Mouse (Mus musculus): Measurements from ENCODE around the gene Hic1. TPM values are rescaled to one million over a fixed set of nuclear protein-coding genes. Genes with fewer than 3 reads are reported as not detected.
A peak's percentile ranks its signal among the peaks of the same experiment; 100 is the strongest.
"Not testable (repeated sequence)": the region's sequence is repeated elsewhere in the genome, so short reads cannot be mapped to it uniquely, and the experiment has no call there.

Gene Hic1
- polyA plus RNA-seq, 1 experiment from 2014 or later, result 3.2 TPM

GRCm38 (mm10) chr11:75190371-75190724, 21.0 kb upstream of the Hic1 start:
- H3K4me3 ChIP-seq (ENCODE audit: low read depth, low read length), result peak overlapping the region; percentile 84
- peak overlapping the region; percentile 69; the same call in 1 of the 2 replicates for H3K27ac ChIP-seq (ENCODE audit: low read depth, low read length)
- DNase-seq (ENCODE audit: low spot score) (peak; percentile 84), ATAC-seq (replicated peaks; ENCODE audit: low FRiP score) (peak; percentile 80)
- H3K27me3 ChIP-seq (replicated peaks; ENCODE audit: control insufficient read depth, insufficient read depth, low read length), result peaks cover 26% of the 10 kb centered on the region
- WGBS, result 0% methylated on average over 24 of the region's 24 CpGs
- peak overlapping the region; percentile 89 for H3K4me2 ChIP-seq
- H3K36me3 ChIP-seq (ENCODE audit: control insufficient read depth, insufficient read depth, low read length), result no peaks in the 10 kb centered on the region
- no peaks in the 10 kb centered on the region for H3K9me3 ChIP-seq (ENCODE audit: control insufficient read depth, low read length)
- H3K4me1 ChIP-seq (replicated peaks; ENCODE audit: control insufficient read depth, insufficient read depth, low read length), result peaks cover 36% of the 10 kb centered on the region
- peak overlapping the region; percentile 82 for H3K9ac ChIP-seq (ENCODE audit: low read depth, low read length)

DNA sequence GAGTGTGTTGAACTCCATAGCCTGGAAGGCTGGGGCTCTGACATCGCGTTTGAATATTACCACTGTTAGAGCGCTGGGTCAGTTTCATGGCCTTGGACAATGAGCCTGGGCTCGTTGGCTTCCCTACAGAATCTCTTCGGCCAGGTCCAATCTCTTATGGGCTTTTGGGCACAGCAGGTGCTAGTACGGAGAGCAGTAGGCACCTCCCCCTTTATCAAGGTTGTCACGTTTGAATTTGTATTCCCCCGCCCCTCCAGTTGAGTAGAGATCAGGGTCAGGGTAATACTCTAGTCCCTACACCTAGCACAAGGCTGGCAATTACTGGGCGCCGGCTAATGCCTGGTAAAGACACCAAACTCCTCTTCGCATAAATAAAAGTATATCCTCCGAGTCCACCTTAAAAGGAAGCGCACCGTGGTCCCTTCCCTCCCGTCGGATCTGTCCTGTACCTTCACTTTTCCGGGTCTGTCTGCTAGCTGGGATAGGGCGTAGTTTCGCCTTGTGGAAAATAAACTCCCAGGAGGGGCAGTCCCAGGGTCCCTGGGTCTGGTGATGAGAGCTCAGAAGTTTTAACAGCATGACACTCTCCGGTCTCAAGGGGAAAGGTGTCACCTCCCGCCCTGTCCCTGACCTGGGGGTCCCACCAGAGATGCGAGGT, 20.5 kb upstream of the Hic1 start:
- WGBS, result 1% methylated on average over 22 of the region's 22 CpGs
- Histone ChIP-seq H3K9me3 (ENCODE audit: control insufficient read depth, low read length) (no peaks in the 10 kb centered on the region), H3K27me3 (replicated peaks; ENCODE audit: control insufficient read depth, insufficient read depth, low read length) (peaks cover 21% of the 10 kb centered on the region), H3K36me3 (ENCODE audit: control insufficient read depth, insufficient read depth, low read length) (no peaks in the 10 kb centered on the region), H3K4me2 (peak overlapping the region; percentile 89), H3K4me3 (ENCODE audit: low read depth, low read length) (peak overlapping the region; percentile 84), H3K4me1 (replicated peaks; ENCODE audit: control insufficient read depth, insufficient read depth, low read length) (peaks cover 31% of the 10 kb centered on the region), H3K27ac (ENCODE audit: low read depth, low read length) (peak overlapping the region; percentile 69; the same call in 1 of the 2 replicates), H3K9ac (ENCODE audit: low read depth, low read length) (peak overlapping the region; percentile 82)
- DNase-seq (ENCODE audit: low spot score) (no peak), ATAC-seq (replicated peaks; ENCODE audit: low FRiP score) (peak; percentile 84)

GRCm38 (mm10) chr11:75184986-75185385, 15.7 kb upstream of the Hic1 start:
- H3K27ac ChIP-seq (ENCODE audit: low read depth, low read length), result no peak overlapping the region
- H3K9ac ChIP-seq (ENCODE audit: low read depth, low read length), result no peak overlapping the region
- H3K9me3 ChIP-seq (ENCODE audit: control insufficient read depth, low read length), result no peaks in the 10 kb centered on the region
- 84% methylated on average over 2 of the region's 2 CpGs for WGBS
- peaks cover 32% of the 10 kb centered on the region for H3K36me3 ChIP-seq (ENCODE audit: control insufficient read depth, insufficient read depth, low read length)
- no peaks in the 10 kb centered on the region for H3K27me3 ChIP-seq (replicated peaks; ENCODE audit: control insufficient read depth, insufficient read depth, low read length)
- no peak for ATAC-seq (replicated peaks; ENCODE audit: low FRiP score)
- no peak for DNase-seq (ENCODE audit: low spot score)
- no peak overlapping the region for H3K4me3 ChIP-seq (ENCODE audit: low read depth, low read length)
- H3K4me1 ChIP-seq (replicated peaks; ENCODE audit: control insufficient read depth, insufficient read depth, low read length), result peaks cover 9% of the 10 kb centered on the region
- no peak overlapping the region for H3K4me2 ChIP-seq

DNA sequence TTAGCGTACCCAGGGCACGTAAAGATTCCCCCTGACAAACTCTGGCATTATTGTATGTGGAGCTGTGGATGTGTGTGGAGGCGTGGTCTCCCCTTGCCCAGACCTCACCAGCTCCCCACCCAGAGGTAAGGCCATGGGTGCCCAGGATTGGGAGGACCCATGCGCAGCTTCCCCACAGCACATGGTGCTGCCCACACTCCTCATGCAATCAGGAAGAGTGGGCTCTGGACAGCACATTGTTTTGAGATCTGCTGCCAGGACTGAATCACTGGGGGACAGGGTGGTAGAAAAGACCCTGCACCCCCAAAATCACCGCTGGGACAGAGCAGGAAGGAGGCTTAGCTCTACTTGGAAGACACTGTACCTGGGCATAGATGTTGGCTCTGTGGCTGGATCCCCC, 15.3 kb upstream of the Hic1 start:
- ATAC-seq (replicated peaks; ENCODE audit: low FRiP score) (no peak), DNase-seq (ENCODE audit: low spot score) (no peak)
- no peak overlapping the region for H3K4me3 ChIP-seq (ENCODE audit: low read depth, low read length)
- no peak overlapping the region for H3K27ac ChIP-seq (ENCODE audit: low read depth, low read length)
- no peak overlapping the region for H3K9ac ChIP-seq (ENCODE audit: low read depth, low read length)
- no peaks in the 10 kb centered on the region for H3K27me3 ChIP-seq (replicated peaks; ENCODE audit: control insufficient read depth, insufficient read depth, low read length)
- H3K4me2 ChIP-seq, result no peak overlapping the region
- peaks cover 7% of the 10 kb centered on the region for H3K4me1 ChIP-seq (replicated peaks; ENCODE audit: control insufficient read depth, insufficient read depth, low read length)
- WGBS, result 93% methylated on average over 5 of the region's 5 CpGs
- H3K9me3 ChIP-seq (ENCODE audit: control insufficient read depth, low read length), result no peaks in the 10 kb centered on the region
- H3K36me3 ChIP-seq (ENCODE audit: control insufficient read depth, insufficient read depth, low read length), result peaks cover 32% of the 10 kb centered on the region

DNA sequence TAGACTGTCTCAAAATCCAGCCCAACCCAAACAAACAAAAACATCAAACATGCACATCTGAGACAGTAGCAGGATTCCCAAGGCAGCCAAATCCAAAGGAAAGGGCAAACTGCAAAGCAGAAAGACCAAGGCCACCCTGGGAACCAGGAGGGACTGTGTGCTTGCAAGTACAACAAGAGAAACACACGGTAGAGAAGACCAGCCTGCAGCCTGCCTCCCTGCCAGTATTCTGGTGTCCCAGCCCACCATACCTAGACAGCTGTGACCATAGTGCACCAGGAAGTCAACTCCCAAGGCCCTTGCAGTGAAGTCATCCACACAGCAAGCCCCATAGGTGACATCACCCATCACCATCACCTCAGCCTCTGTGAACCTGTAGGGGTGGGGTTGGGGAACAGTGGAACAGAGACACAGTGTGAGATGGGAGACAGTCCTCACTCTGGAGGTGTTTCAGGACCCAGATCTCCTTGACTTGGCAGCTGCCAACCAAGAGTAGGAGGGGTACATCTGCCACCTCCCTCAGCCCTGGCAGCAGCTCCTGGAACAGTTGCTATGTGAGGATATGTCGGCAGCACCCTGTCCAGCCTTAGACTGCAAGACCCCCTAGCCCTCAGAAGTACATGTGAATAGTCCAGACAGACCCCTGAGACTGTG, 14.7 kb upstream of the Hic1 start:
- H3K27ac ChIP-seq (ENCODE audit: low read depth, low read length), result no peak overlapping the region
- WGBS, result 81% methylated on average over 2 of the region's 2 CpGs
- 0 out of 2 replicates have a peak, but pooled peaks cover 3% of the 10 kb centered on the region for H3K4me1 ChIP-seq (replicated peaks; ENCODE audit: control insufficient read depth, insufficient read depth, low read length)
- peaks cover 32% of the 10 kb centered on the region for H3K36me3 ChIP-seq (ENCODE audit: control insufficient read depth, insufficient read depth, low read length)
- no peak overlapping the region for H3K9ac ChIP-seq (ENCODE audit: low read depth, low read length)
- H3K27me3 ChIP-seq (replicated peaks; ENCODE audit: control insufficient read depth, insufficient read depth, low read length), result no peaks in the 10 kb centered on the region
- DNase-seq (ENCODE audit: low spot score) (no peak), ATAC-seq (replicated peaks; ENCODE audit: low FRiP score) (no peak)
- H3K9me3 ChIP-seq (ENCODE audit: control insufficient read depth, low read length), result no peaks in the 10 kb centered on the region
- H3K4me2 ChIP-seq, result no peak overlapping the region
- no peak overlapping the region for H3K4me3 ChIP-seq (ENCODE audit: low read depth, low read length)

DNA sequence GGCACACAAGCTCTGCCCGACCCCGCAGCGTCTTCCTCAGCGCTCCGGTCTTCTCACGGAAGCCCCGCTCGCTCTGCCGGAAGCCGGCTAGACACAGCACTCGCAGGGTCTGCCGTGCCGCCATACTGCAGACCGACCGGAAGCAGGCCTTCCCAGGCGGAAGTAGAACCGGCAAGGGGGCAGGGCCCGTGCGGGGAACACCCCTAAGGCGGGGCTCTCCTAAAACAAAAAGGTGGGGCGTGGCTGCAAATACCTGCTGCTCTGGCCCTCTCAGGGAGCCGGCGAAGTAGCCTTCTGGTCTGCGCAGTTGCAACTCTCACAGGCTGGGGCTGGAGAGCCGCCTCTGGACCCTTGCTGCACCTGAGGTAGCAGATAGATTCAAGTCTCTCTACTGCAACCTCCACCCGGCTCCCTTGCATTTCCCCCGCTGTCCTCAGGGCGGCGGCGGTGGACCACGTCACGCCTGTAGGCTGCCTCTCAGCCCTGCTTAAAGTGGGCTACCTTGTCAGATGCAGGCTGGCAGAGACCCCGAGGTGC, 9.4 kb upstream of the Hic1 start, which contains the start of gene Ovca2:
TSS of gene Ovca2 (minus strand) at position 164 of the 537 bp plus-strand sequence.
- peak; percentile 94 for ATAC-seq (replicated peaks; ENCODE audit: low FRiP score)
- Histone ChIP-seq H3K4me1 (replicated peaks; ENCODE audit: control insufficient read depth, insufficient read depth, low read length) (peaks cover 13% of the 10 kb centered on the region), H3K27me3 (replicated peaks; ENCODE audit: control insufficient read depth, insufficient read depth, low read length) (peaks cover 5% of the 10 kb centered on the region), H3K9ac (ENCODE audit: low read depth, low read length) (peak within 1 kb of the TSS; percentile 77), H3K36me3 (ENCODE audit: control insufficient read depth, insufficient read depth, low read length) (peaks cover 28% of the 10 kb centered on the region), H3K9me3 (ENCODE audit: control insufficient read depth, low read length) (no peaks in the 10 kb centered on the region), H3K4me2 (peak within 1 kb of the TSS; percentile 93), H3K4me3 (ENCODE audit: low read depth, low read length) (peak within 1 kb of the TSS; percentile 77), H3K27ac (ENCODE audit: low read depth, low read length) (peak within 1 kb of the TSS; percentile 57)
- DNase-seq (ENCODE audit: low spot score), result peak; percentile 93
- under 1% methylated on average over 33 of the region's 33 CpGs for WGBS

DNA sequence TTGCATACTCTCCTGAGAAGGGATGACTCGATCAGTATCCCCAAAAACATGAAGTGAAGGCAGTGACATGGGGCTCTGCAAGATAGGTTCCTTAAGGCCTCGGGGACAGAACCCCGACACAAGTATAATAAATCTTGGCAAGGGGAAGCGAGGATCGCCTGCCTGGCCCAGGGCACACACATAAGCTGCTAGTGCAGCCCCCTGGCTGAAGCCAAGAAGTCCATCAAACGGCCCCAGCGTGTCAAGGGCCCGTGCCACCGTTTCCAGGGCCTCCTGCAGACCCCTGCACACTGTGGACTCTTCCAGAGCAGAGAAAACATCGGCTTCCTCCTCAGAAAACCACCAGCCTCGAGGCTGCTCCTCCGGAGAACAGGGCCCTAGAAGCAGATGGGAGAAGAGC, 8.7 kb upstream of the Hic1 start:
- WGBS, result 45% methylated on average over 12 of the region's 12 CpGs
- DNase-seq (ENCODE audit: low spot score) (no peak), ATAC-seq (replicated peaks; ENCODE audit: low FRiP score) (no peak)
- H3K4me3 ChIP-seq (ENCODE audit: low read depth, low read length), result peak overlapping the region; percentile 77
- H3K36me3 ChIP-seq (ENCODE audit: control insufficient read depth, insufficient read depth, low read length), result peaks cover 23% of the 10 kb centered on the region
- peaks cover 20% of the 10 kb centered on the region for H3K4me1 ChIP-seq (replicated peaks; ENCODE audit: control insufficient read depth, insufficient read depth, low read length)
- H3K27me3 ChIP-seq (replicated peaks; ENCODE audit: control insufficient read depth, insufficient read depth, low read length), result peaks cover 12% of the 10 kb centered on the region
- H3K4me2 ChIP-seq, result peak overlapping the region; percentile 93
- H3K9me3 ChIP-seq (ENCODE audit: control insufficient read depth, low read length), result no peaks in the 10 kb centered on the region
- H3K9ac ChIP-seq (ENCODE audit: low read depth, low read length), result peak overlapping the region; percentile 77
- H3K27ac ChIP-seq (ENCODE audit: low read depth, low read length), result peak overlapping the region; percentile 57; the same call in 1 of the 2 replicates

GRCm38 (mm10) chr11:75174574-75174973, 5.3 kb upstream of the Hic1 start:
- not testable (repeated sequence) for ATAC-seq (replicated peaks; ENCODE audit: low FRiP score); H3K9ac ChIP-seq (ENCODE audit: low read depth, low read length); H3K36me3 ChIP-seq (ENCODE audit: control insufficient read depth, insufficient read depth, low read length); H3K4me2 ChIP-seq; H3K27ac ChIP-seq (ENCODE audit: low read depth, low read length); H3K4me3 ChIP-seq (ENCODE audit: low read depth, low read length); H3K9me3 ChIP-seq (ENCODE audit: control insufficient read depth, low read length); DNase-seq (ENCODE audit: low spot score)
- 54% methylated on average over 6 of the region's 6 CpGs for WGBS
- Histone ChIP-seq H3K27me3 (replicated peaks; ENCODE audit: control insufficient read depth, insufficient read depth, low read length) (peaks cover 47% of the 10 kb centered on the region), H3K4me1 (replicated peaks; ENCODE audit: control insufficient read depth, insufficient read depth, low read length) (peaks cover 42% of the 10 kb centered on the region)
